Mouse (Mus musculus) limb, embryonic 12.5 days (tissue): Measurements from ENCODE around the gene Pitpnm1. TPM values are rescaled to one million over a fixed set of nuclear protein-coding genes. Genes with fewer than 3 reads are reported as not detected.

ENCODE experiments used
- ATAC-seq: fragments of 200-750 bp; cut with Nextera tagmentation; 2 replicates; pipeline ENCODE4 v1.8.0; 2017; ENCODE audit warnings: low read depth, moderate TSS enrichment; ENCODE audit not compliant: insufficient number of reproducible peaks, insufficient read depth, low FRiP score, low TSS enrichment
- H3K27ac ChIP-seq: fragments of 300-500 bp; sonication (generic); 2 replicates; pipeline ENCODE4 v1.5.1; 2016; ENCODE audit warnings: mild to moderate bottlenecking, moderate library complexity
- H3K27me3 ChIP-seq: fragments of 300-500 bp; sonication (generic); 2 replicates; pipeline ENCODE4 v1.6.1; 2016; ENCODE audit warnings: mild to moderate bottlenecking, moderate library complexity
- H3K36me3 ChIP-seq: fragments of 300-500 bp; sonication (generic); 2 replicates; pipeline ENCODE4 v1.6.1; 2016; ENCODE audit warnings: mild to moderate bottlenecking, moderate library complexity
- H3K4me1 ChIP-seq: fragments of 300-500 bp; sonication (generic); replicated peaks from 2 replicates; pipeline ENCODE4 v1.6.1; 2016
- H3K4me2 ChIP-seq: fragments of 300-500 bp; sonication (generic); 2 replicates; pipeline ENCODE4 v1.6.1; 2016; ENCODE audit warnings: mild to moderate bottlenecking, moderate library complexity
- H3K4me3 ChIP-seq: fragments of 300-500 bp; sonication (generic); replicated peaks from 2 replicates; pipeline ENCODE4 v1.5.1; 2016; ENCODE audit warnings: mild to moderate bottlenecking
- H3K9ac ChIP-seq: fragments of 300-500 bp; sonication (generic); replicated peaks from 2 replicates; pipeline ENCODE4 v1.6.1; 2016; ENCODE audit warnings: mild to moderate bottlenecking, moderate library complexity
- H3K9me3 ChIP-seq: fragments of 300-500 bp; sonication (generic); 2 replicates; pipeline ENCODE4 v1.6.1; 2016; ENCODE audit warnings: mild to moderate bottlenecking, moderate library complexity
- WGBS: fragments of 180-500 bp; shearing (Covaris S2); methylation state at CpG from one replicate; pipeline ENCODE4 v1.1.7; 2016; 5-methylcytosine and 5-hydroxymethylcytosine counted together
- polyA plus RNA-seq: library from polyadenylated mRNA; unstranded; fragments of >200 nt; fragmentation: Nextera tagmentation; extraction: Ambion mirVana; gene quantifications from 2 replicates; pipeline ENCODE4 v1.2.1, GENCODE M21; 2016

Pitpnm1 gene
- polyA plus RNA-seq, 1 experiment from 2014 or later: 13.0 TPM

GRCm38 (mm10) chr19:4144550-4145498, 45.0 kb downstream of the Pitpnm1 start:
- Histone ChIP-seq H3K9me3 (0 out of 2 replicates have a peak, but pooled peaks cover 4% of the 10 kb centered on the region), H3K4me2 (no peak overlapping the region), H3K4me1 (peaks cover 17% of the 10 kb centered on the region), H3K4me3 (no peak overlapping the region), H3K27ac (no peak overlapping the region), H3K27me3 (no peaks in the 10 kb centered on the region), H3K9ac (no peak overlapping the region), H3K36me3 (peaks cover under 1% of the 10 kb centered on the region; the same call in 1 of the 2 replicates)
- no peak for ATAC-seq
- WGBS: 78% methylated on average over 16 of the region's 16 CpGs

- ATAC-seq: no peak
- H3K27ac ChIP-seq: no peak overlapping the region
- 0 out of 2 replicates have a peak, but pooled peaks cover 4% of the 10 kb centered on the region for H3K9me3 ChIP-seq
- H3K4me3 ChIP-seq: no peak overlapping the region
- no peak overlapping the region for H3K4me2 ChIP-seq
- H3K9ac ChIP-seq: no peak overlapping the region
- peaks cover 18% of the 10 kb centered on the region for H3K4me1 ChIP-seq
- peaks cover 11% of the 10 kb centered on the region for H3K36me3 ChIP-seq
- no peaks in the 10 kb centered on the region for H3K27me3 ChIP-seq
- 91% methylated on average over 5 of the region's 5 CpGs for WGBS
These were observed 46.1 kb downstream of the Pitpnm1 start for GRCm38 (mm10) chr19:4145936-4146335.

GRCm38 (mm10) chr19:4146366-4147021, 46.7 kb downstream of the Pitpnm1 start:
- WGBS: 63% methylated on average over 12 of the region's 12 CpGs
- peaks cover 18% of the 10 kb centered on the region for H3K4me1 ChIP-seq
- no peak overlapping the region for H3K4me3 ChIP-seq
- no peak overlapping the region for H3K4me2 ChIP-seq
- no peak overlapping the region for H3K27ac ChIP-seq
- H3K9me3 ChIP-seq: 0 out of 2 replicates have a peak, but pooled peaks cover 4% of the 10 kb centered on the region
- no peak for ATAC-seq
- H3K9ac ChIP-seq: no peak overlapping the region
- peaks cover 17% of the 10 kb centered on the region for H3K36me3 ChIP-seq
- no peaks in the 10 kb centered on the region for H3K27me3 ChIP-seq

GRCm38 (mm10) chr19:4147022-4147405, 47.2 kb downstream of the Pitpnm1 start:
- H3K27ac ChIP-seq: no peak overlapping the region
- H3K4me2 ChIP-seq: no peak overlapping the region
- H3K9ac ChIP-seq: no peak overlapping the region
- WGBS: 59% methylated on average over 3 of the region's 3 CpGs
- H3K36me3 ChIP-seq: peaks cover 22% of the 10 kb centered on the region
- H3K4me1 ChIP-seq: peaks cover 18% of the 10 kb centered on the region
- no peak overlapping the region for H3K4me3 ChIP-seq
- ATAC-seq: no peak
- 0 out of 2 replicates have a peak, but pooled peaks cover 4% of the 10 kb centered on the region for H3K9me3 ChIP-seq
- H3K27me3 ChIP-seq: no peaks in the 10 kb centered on the region

GRCm38 (mm10) chr19:4147782-4148490, 48.1 kb downstream of the Pitpnm1 start:
- H3K4me2 ChIP-seq: peak overlapping the region; percentile 93
- H3K9me3 ChIP-seq: 0 out of 2 replicates have a peak, but pooled peaks cover 4% of the 10 kb centered on the region
- peak overlapping the region; percentile 56; the same call in 1 of the 2 replicates for H3K27ac ChIP-seq
- H3K4me1 ChIP-seq: peaks cover 18% of the 10 kb centered on the region
- H3K36me3 ChIP-seq: peaks cover 31% of the 10 kb centered on the region
- no peak; the same call in 1 of the 2 replicates for ATAC-seq
- WGBS: 38% methylated on average over 9 of the region's 9 CpGs
- H3K9ac ChIP-seq: peak overlapping the region; percentile 81
- no peaks in the 10 kb centered on the region for H3K27me3 ChIP-seq
- peak overlapping the region; percentile 92 for H3K4me3 ChIP-seq

DNA sequence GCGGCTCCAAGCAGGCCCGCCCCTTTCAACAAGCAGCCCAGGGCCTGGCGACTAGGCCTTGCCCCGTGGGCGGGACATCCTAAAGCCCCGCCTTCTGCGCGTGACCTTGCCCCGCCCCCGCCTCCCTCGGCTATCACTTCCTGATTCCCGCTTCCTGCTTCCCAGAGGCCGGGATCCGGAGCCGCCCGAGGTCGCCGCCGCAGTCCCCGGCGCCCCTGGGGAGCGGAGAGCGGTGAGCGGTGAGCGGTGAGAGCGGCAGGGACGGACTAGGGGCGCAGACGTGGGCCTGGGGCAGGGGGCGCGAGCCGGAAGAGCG, 48.7 kb downstream of the Pitpnm1 start, which contains the start of gene Coro1b:
Coro1b (plus strand) TSS at position 129 of the 316 bp plus-strand sequence.
- Histone ChIP-seq H3K36me3 (peaks cover 36% of the 10 kb centered on the region), H3K4me2 (peak within 1 kb of the TSS; percentile 93), H3K9ac (peak within 1 kb of the TSS; percentile 81), H3K4me3 (peak within 1 kb of the TSS; percentile 92), H3K4me1 (peaks cover 18% of the 10 kb centered on the region), H3K27ac (peak within 1 kb of the TSS; percentile 73; the same call in 1 of the 2 replicates), H3K9me3 (0 out of 2 replicates have a peak, but pooled peaks cover 4% of the 10 kb centered on the region), H3K27me3 (no peaks in the 10 kb centered on the region)
- under 1% methylated on average over 33 of the region's 33 CpGs for WGBS
- ATAC-seq: peak; percentile 93

DNA sequence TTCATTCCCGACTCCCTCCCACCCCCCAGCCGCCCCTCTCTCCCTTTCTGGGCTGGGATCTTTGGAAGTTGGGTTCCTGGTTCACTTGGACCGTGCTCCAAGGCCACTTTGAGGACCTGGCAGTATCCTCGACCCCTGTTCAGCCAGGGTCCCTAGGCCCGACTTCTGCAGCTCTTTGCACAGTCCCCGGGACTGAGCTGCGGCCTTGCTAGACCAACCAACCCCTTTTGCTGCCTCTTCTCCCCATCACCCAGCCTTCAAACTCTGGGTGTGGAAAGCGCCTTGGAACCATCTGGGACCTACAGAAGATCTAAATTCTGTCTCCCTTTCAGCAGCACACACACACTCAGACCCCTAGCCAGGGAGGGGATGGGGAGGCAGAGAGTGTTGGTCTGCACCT, 49.0 kb downstream of the Pitpnm1 start:
- H3K9ac ChIP-seq: peak overlapping the region; percentile 81
- WGBS: 7% methylated on average over 8 of the region's 8 CpGs
- H3K4me2 ChIP-seq: peak overlapping the region; percentile 93
- 0 out of 2 replicates have a peak, but pooled peaks cover 4% of the 10 kb centered on the region for H3K9me3 ChIP-seq
- H3K4me3 ChIP-seq: peak overlapping the region; percentile 92
- H3K27me3 ChIP-seq: no peaks in the 10 kb centered on the region
- peaks cover 18% of the 10 kb centered on the region for H3K4me1 ChIP-seq
- no peak for ATAC-seq
- H3K27ac ChIP-seq: peak overlapping the region; percentile 73; the same call in 1 of the 2 replicates
- peaks cover 39% of the 10 kb centered on the region for H3K36me3 ChIP-seq

GRCm38 (mm10) chr19:4149283-4149682, 49.5 kb downstream of the Pitpnm1 start:
- peak overlapping the region; percentile 93 for H3K4me2 ChIP-seq
- H3K9ac ChIP-seq: peak overlapping the region; percentile 81
- WGBS: 84% methylated on average over 11 of the region's 11 CpGs
- no peaks in the 10 kb centered on the region for H3K27me3 ChIP-seq
- ATAC-seq: no peak
- no peak overlapping the region for H3K27ac ChIP-seq
- H3K4me1 ChIP-seq: peaks cover 18% of the 10 kb centered on the region
- peaks cover 39% of the 10 kb centered on the region for H3K36me3 ChIP-seq
- H3K9me3 ChIP-seq: 0 out of 2 replicates have a peak, but pooled peaks cover 4% of the 10 kb centered on the region
- peak overlapping the region; percentile 92 for H3K4me3 ChIP-seq

- 94% methylated on average over 17 of the region's 17 CpGs for WGBS
- H3K4me1 ChIP-seq: peaks cover 18% of the 10 kb centered on the region
- no peak overlapping the region for H3K9ac ChIP-seq
- no peaks in the 10 kb centered on the region for H3K27me3 ChIP-seq
- no peak overlapping the region for H3K27ac ChIP-seq
- H3K4me3 ChIP-seq: 0 out of 2 replicates have a peak overlapping the region, but pooled peaks have one; percentile 6
- H3K9me3 ChIP-seq: 0 out of 2 replicates have a peak, but pooled peaks cover 4% of the 10 kb centered on the region
- ATAC-seq: no peak
- peak overlapping the region; percentile 93; the same call in 1 of the 2 replicates for H3K4me2 ChIP-seq
- H3K36me3 ChIP-seq: peaks cover 39% of the 10 kb centered on the region
These were observed 50.1 kb downstream of the Pitpnm1 start for GRCm38 (mm10) chr19:4149764-4150461.
